In the genomic region with DNA sequence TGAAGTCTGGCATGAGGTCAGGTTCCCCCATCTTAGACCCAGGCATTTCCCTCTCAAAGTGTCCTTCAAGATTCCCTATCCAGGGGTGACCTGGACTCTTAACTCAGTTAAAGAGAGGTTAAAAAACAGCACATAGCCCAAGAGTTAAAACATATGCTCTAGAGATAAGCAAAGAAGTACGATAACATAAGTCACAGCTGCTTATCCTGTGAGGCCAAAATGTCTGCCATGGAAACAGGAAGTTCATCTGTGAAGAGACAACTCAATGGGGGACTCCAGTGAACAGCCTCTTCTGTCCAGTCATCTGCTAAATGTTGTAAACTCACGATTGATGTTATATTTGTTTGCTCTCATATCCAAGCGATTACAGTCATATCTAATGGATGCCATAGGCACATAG, we compare ENCODE assay signal across 27 mouse cellular contexts.
DNase-seq lines count a peak whose midpoint lies in the region; ATAC-seq and TF ChIP-seq lines count a peak whose summit lies in the region.
"Had no signal": no experiment of that assay in that cellular context is flagged by ENCODE, and none has a peak within 500 bp of the region (broad histone marks: within the 10 kb centered on the region; RNA-seq: fewer than 3 reads in every experiment).

No protein-coding gene starts in this region.

- no peak overlapping the region for H3K4me2 ChIP-seq in liver, embryonic 11.5 days
- no peak overlapping the region for H3K4me2 ChIP-seq in liver, postnatal 0 days (ENCODE audit: low read depth, low read length)
- H3K4me2 ChIP-seq in hindbrain, postnatal 0 days (ENCODE audit: low read depth, low read length): no peak overlapping the region
- H3K4me2 ChIP-seq: forebrain, embryonic 13.5 days; heart, embryonic 12.5 days; heart, embryonic 15.5 days; hindbrain, embryonic 13.5 days had no signal

- H3K9me3 ChIP-seq in liver, embryonic 11.5 days (ENCODE audit: control insufficient read depth, low read length): no peaks in the 10 kb centered on the region
- H3K9me3 ChIP-seq in liver, postnatal 0 days (ENCODE audit: low read length): no peaks in the 10 kb centered on the region
- no peaks in the 10 kb centered on the region for H3K9me3 ChIP-seq in MEL (replicated peaks; ENCODE audit: insufficient read depth, low read length)
- H3K9me3 ChIP-seq in hindbrain, postnatal 0 days (ENCODE audit: low read length): no peaks in the 10 kb centered on the region
- H3K9me3 ChIP-seq: forebrain, embryonic 10.5 days; forebrain, embryonic 13.5 days; heart, embryonic 12.5 days; heart, embryonic 15.5 days; hindbrain, embryonic 10.5 days; hindbrain, embryonic 13.5 days had no signal

- TF ChIP-seq RAD21 in MEL (IDR thresholded peaks at IDR 0.05; ENCODE audit: low read depth, low read length): no peak

- H3K27me3 ChIP-seq in liver, embryonic 11.5 days (replicated peaks; ENCODE audit: control insufficient read depth, insufficient read depth, low read length): no peaks in the 10 kb centered on the region
- no peaks in the 10 kb centered on the region for H3K27me3 ChIP-seq in liver, postnatal 0 days (ENCODE audit: insufficient read depth, low read length)
- no peaks in the 10 kb centered on the region for H3K27me3 ChIP-seq in MEL (ENCODE audit: control insufficient read depth in 1 of 2, insufficient read depth in 2 of 2, low read length in 2 of 2)
- H3K27me3 ChIP-seq in hindbrain, postnatal 0 days (ENCODE audit: insufficient read depth, low read length): no peaks in the 10 kb centered on the region
- H3K27me3 ChIP-seq: forebrain, embryonic 13.5 days; heart, embryonic 12.5 days; heart, embryonic 15.5 days; hindbrain, embryonic 13.5 days; Patski had no signal

- H3K4me1 ChIP-seq in liver, embryonic 11.5 days (replicated peaks; ENCODE audit: control insufficient read depth, insufficient read depth, low read length): no peaks in the 10 kb centered on the region
- no peaks in the 10 kb centered on the region for H3K4me1 ChIP-seq in liver, postnatal 0 days (ENCODE audit: insufficient read depth)
- H3K4me1 ChIP-seq in MEL (ENCODE audit: control insufficient read depth in 1 of 2, insufficient read depth in 2 of 2, low read length in 2 of 2): peaks cover 4 to 9% of the 10 kb centered on the region in 2 experiments; a peak in 3 of 4 replicates
- H3K4me1 ChIP-seq in hindbrain, postnatal 0 days (ENCODE audit: insufficient read depth, low read length): no peaks in the 10 kb centered on the region
- H3K4me1 ChIP-seq: forebrain, embryonic 10.5 days; forebrain, embryonic 13.5 days; heart, embryonic 12.5 days; heart, embryonic 15.5 days; hindbrain, embryonic 10.5 days; hindbrain, embryonic 13.5 days had no signal

- no peak for TF ChIP-seq EP300 in liver, postnatal 0 days (IDR thresholded peaks at IDR 0.05; ENCODE audit: low read depth)
- peak; percentile 82 to 88 for TF ChIP-seq EP300 in MEL (IDR thresholded peaks at IDR 0.05; ENCODE audit: low read depth in 1 of 2, low read length in 2 of 2)

- no peak overlapping the region for H3K4me3 ChIP-seq in liver, embryonic 11.5 days (ENCODE audit: low read depth, low read length)
- H3K4me3 ChIP-seq in liver, postnatal 0 days (ENCODE audit: low read depth, low read length): no peak overlapping the region
- H3K4me3 ChIP-seq in MEL (ENCODE audit: control insufficient read depth in 1 of 2, insufficient read depth in 1 of 2, low read depth in 2 of 2, low read length in 2 of 2): no peak overlapping the region
- no peak overlapping the region for H3K4me3 ChIP-seq in hindbrain, postnatal 0 days (ENCODE audit: low read length)
- H3K4me3 ChIP-seq: forebrain, embryonic 10.5 days; forebrain, embryonic 13.5 days; heart, embryonic 12.5 days; heart, embryonic 15.5 days; hindbrain, embryonic 10.5 days; hindbrain, embryonic 13.5 days had no signal

- TF ChIP-seq CTCF in liver, postnatal 0 days (IDR thresholded peaks at IDR 0.05; ENCODE audit: low read depth): no peak
- no peak for TF ChIP-seq CTCF in MEL (IDR thresholded peaks at IDR 0.05 in 2 of 3, conservative IDR thresholded peaks at IDR 0.05 in 1 of 3; ENCODE audit: control insufficient read depth in 1 of 3, insufficient read depth in 1 of 3, low read depth in 2 of 3, low read length in 3 of 3, poor library complexity in 1 of 3, severe bottlenecking in 1 of 3)
- TF ChIP-seq CTCF in hindbrain, postnatal 0 days (IDR thresholded peaks at IDR 0.05; ENCODE audit: low read depth): no peak

- TF ChIP-seq POLR2A in MEL (IDR thresholded peaks at IDR 0.05; ENCODE audit: control insufficient read depth in 1 of 2, insufficient read depth in 1 of 2, low read depth in 1 of 2, low read length in 2 of 2, poor library complexity in 1 of 2): no peak

- ATAC-seq in liver, embryonic 11.5 days (replicated peaks; ENCODE audit: low FRiP score): 0 out of 2 replicates have a peak, but pooled peaks have one; percentile 31
- no peak for ATAC-seq in liver, postnatal 0 days
- ATAC-seq in common myeloid progenitor, adult 5-6 weeks (replicated peaks; ENCODE audit: low read depth, poor library complexity, severe bottlenecking): peak; percentile 66
- ATAC-seq in megakaryocyte-erythroid progenitor cell, adult 5-6 weeks (replicated peaks; ENCODE audit: low FRiP score, low TSS enrichment, poor library complexity, severe bottlenecking): 0 out of 2 replicates have a peak, but pooled peaks have one; percentile 34
- ATAC-seq in hindbrain, postnatal 0 days: no peak
- ATAC-seq: forebrain, embryonic 13.5 days; forebrain, embryonic 16.5 days; hindbrain, embryonic 16.5 days; inflammation-experienced regulatory T-cells, adult 6 months; Patski had no signal

- 58% methylated on average over 3 of the region's 3 CpGs for WGBS in liver, embryonic 11.5 days
- 66% methylated on average over 3 of the region's 3 CpGs for WGBS in liver, postnatal 0 days (ENCODE audit: insufficient replicate concordance)
- 88% methylated on average over 3 of the region's 3 CpGs for WGBS in hindbrain, postnatal 0 days

- H3K27ac ChIP-seq in liver, embryonic 11.5 days (ENCODE audit: low read depth, low read length): no peak overlapping the region
- H3K27ac ChIP-seq in liver, postnatal 0 days (ENCODE audit: low read depth): no peak overlapping the region
- H3K27ac ChIP-seq in MEL (ENCODE audit: control insufficient read depth, low read depth, low read length): no peak overlapping the region
- no peak overlapping the region for H3K27ac ChIP-seq in hindbrain, postnatal 0 days
- H3K27ac ChIP-seq: forebrain, embryonic 10.5 days; forebrain, embryonic 13.5 days; heart, embryonic 15.5 days; hindbrain, embryonic 10.5 days; hindbrain, embryonic 13.5 days had no signal

- no peaks in the 10 kb centered on the region for H3K36me3 ChIP-seq in liver, embryonic 11.5 days (ENCODE audit: control insufficient read depth, insufficient read depth, low read length)
- H3K36me3 ChIP-seq in liver, postnatal 0 days (replicated peaks; ENCODE audit: insufficient read depth, low read length): no peaks in the 10 kb centered on the region
- peaks cover 0 to 11% of the 10 kb centered on the region in 2 experiments; a peak in 2 of 4 replicates for H3K36me3 ChIP-seq in MEL (ENCODE audit: control insufficient read depth in 1 of 2, insufficient read depth in 2 of 2, low read length in 2 of 2)
- H3K36me3 ChIP-seq in hindbrain, postnatal 0 days (ENCODE audit: insufficient read depth, low read length): no peaks in the 10 kb centered on the region
- H3K36me3 ChIP-seq: forebrain, embryonic 10.5 days; heart, embryonic 12.5 days; heart, embryonic 15.5 days; hindbrain, embryonic 10.5 days; hindbrain, embryonic 13.5 days had no signal

- no peak overlapping the region for H3K9ac ChIP-seq in liver, embryonic 11.5 days (ENCODE audit: low read depth, low read length)
- no peak overlapping the region for H3K9ac ChIP-seq in liver, postnatal 0 days (replicated peaks)
- no peak overlapping the region for H3K9ac ChIP-seq in MEL (ENCODE audit: control insufficient read depth, low read depth, low read length, poor library complexity, severe bottlenecking)
- no peak overlapping the region for H3K9ac ChIP-seq in hindbrain, postnatal 0 days (replicated peaks; ENCODE audit: low read length)
- H3K9ac ChIP-seq: forebrain, embryonic 13.5 days; heart, embryonic 12.5 days; heart, embryonic 15.5 days; hindbrain, embryonic 13.5 days had no signal

- no peaks in the 10 kb centered on the region for H3K79me2 ChIP-seq in MEL (ENCODE audit: control insufficient read depth, insufficient read depth, low read length, poor library complexity)

- no peak for DNase-seq in liver, embryonic 11.5 days (ENCODE audit: low spot score)
- no peak for DNase-seq in liver, postnatal 0 days
- DNase-seq in MEL (ENCODE audit: low read depth, low spot score): peak; percentile 72
- no peak for DNase-seq in gastrocnemius, postnatal 10 days
- no peak for DNase-seq in right cerebral cortex, postnatal 4 days
- DNase-seq in hindbrain, postnatal 0 days (ENCODE audit: low spot score): no peak
- DNase-seq: adrenal gland, postnatal 14 days; cerebellum, adult 11-12 months; cerebellum, adult 8-10 months; cerebellum, postnatal 10 days; cerebellum, postnatal 36 days; gastrocnemius, postnatal 14 days; heart, adult 11 months; heart, postnatal 10 days; heart, postnatal 36 days had no signal

TF ChIP-seq in MEL, 35 proteins besides CTCF, POLR2A, EP300 and RAD21:
- TF ChIP-seq TAL1 (IDR thresholded peaks at IDR 0.05; ENCODE audit: low read length) (peak; percentile 50), ETS1 (IDR thresholded peaks at IDR 0.05; ENCODE audit: low read depth, low read length) (peak; percentile 98), SIN3A (IDR thresholded peaks at IDR 0.05; ENCODE audit: low read length) (peak; percentile 17; the same call in 1 of the 2 replicates), RCOR1 (IDR thresholded peaks at IDR 0.05; ENCODE audit: low read depth, low read length) (peak; percentile 59; the same call in 1 of the 2 replicates), ELF1 (IDR thresholded peaks at IDR 0.05; ENCODE audit: low read depth, low read length) (0 out of 2 replicates have a peak, but pooled peaks have one; percentile 39), GATA1 (IDR thresholded peaks at IDR 0.05; ENCODE audit: low read depth, low read length) (peak; percentile 93), MAFK (IDR thresholded peaks at IDR 0.05; ENCODE audit: borderline replicate concordance, low read depth, low read length) (no peak), USF1 (IDR thresholded peaks at IDR 0.05; ENCODE audit: low read depth, low read length) (no peak), TCF12 (IDR thresholded peaks at IDR 0.05; ENCODE audit: low read depth, low read length) (peak; percentile 91)

Comparison
In these comparisons a context has a peak if more than half of its experiments do, and no peak if none do; other contexts are left out.
1. ATAC-seq: peak in liver, embryonic 11.5 days (single experiment), common myeloid progenitor, adult 5-6 weeks (single experiment) and megakaryocyte-erythroid progenitor cell, adult 5-6 weeks (single experiment); none in liver, postnatal 0 days (single experiment) and hindbrain, postnatal 0 days (single experiment).